Mouse (Mus musculus): Measurements from ENCODE around the gene Sipa1l3.

The Sipa1l3 gene

DNA sequence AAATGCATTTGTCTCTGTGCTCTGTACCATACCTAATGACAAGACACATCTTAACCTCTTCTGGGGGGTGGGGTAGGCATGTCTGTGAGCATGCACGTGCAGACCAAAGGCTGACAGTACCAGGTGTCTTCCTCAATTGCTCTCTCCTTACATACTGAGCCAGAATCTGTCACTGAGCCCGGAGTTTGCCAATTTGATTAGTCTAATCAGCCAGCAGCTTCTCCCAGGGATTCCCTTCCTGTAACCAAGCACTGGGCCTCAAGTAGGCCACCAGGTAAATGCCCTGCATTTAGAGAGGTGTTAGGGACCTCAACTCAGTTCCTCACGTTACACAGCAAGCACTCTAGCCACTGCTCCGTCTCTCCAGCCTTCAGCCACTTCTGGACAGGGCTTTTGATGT, 38.3 kb downstream of the Sipa1l3 start:
- no peak for DNase-seq (ENCODE audit: low spot score)

DNA sequence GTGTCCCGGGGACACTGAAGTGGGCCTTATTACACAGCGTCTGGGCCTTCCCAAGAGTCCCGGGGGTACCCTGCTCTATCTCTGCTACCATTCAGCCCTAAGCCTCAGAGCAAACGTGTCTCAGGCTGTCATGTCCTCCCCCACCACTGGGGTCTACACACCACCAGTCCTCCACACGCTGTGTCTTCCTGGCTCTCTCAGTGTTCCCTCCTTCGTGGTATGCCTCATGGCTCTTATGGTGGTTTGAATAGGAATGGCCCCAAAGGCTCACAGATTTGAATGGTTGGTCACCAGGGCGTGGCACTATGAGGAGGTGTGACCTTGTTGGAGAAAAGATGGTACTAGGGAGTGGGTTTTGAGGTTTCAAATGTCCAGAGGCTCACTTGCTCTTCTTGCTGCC, 43.4 kb downstream of the Sipa1l3 start:
- no peak for DNase-seq (ENCODE audit: low spot score)

DNA sequence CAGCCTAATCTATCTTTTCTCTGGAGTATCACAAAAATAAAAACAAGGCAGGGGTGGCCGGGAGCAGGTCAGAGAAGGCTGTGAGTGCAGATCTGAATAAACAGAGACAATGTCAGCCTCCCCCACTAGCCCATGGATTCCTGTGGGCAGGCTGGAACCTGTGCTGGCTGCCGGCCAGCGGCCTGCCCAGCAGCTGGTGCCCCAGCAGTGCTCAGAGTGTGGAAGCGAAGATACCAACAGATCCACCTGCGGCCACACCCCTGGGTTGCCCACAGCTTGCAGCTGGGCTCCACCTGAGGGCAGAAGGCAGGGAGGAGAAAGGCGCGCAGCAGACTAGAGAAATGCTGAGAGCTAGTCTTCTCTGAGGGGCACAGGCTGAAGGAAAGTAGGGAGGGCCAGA, 47.1 kb downstream of the Sipa1l3 start:
- peak; percentile 78 for DNase-seq (ENCODE audit: low spot score)

DNA sequence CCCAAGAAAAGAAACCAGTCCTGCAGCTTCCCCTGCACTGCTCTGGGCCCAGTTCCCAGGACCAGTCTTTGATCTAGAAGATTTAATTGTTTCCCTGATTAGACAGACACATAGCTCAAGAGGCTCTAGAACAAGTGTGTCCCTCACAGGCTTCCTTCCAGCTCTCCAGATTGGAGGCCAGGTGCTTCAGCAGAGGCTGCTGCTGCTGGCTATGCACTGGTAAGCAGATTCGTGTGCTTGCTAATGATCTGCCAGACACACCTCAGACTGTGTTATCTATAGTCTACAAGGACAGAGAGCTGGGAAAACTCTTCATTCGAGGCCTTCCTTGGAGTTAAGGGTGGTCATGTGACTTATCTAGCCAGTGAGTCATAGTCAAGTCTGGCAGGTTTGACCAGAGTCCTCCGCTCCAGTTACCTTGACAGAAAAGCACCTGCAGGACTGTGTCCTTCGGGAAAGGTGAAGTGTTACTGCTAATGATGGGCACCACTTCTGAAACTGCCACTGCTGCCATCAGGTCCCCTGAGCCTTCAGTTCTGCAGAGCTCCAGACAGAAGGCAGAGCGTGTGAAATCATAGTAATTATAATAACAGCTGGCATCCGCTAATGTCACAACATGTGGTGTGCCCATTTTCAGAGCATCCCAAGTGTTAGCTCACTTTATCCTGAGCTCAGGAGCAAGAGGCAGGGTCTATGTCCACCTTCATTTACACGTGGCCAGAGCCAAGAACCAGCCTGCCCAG, 48.7 kb downstream of the Sipa1l3 start:
- DNase-seq (ENCODE audit: low spot score): peak; percentile 75

DNA sequence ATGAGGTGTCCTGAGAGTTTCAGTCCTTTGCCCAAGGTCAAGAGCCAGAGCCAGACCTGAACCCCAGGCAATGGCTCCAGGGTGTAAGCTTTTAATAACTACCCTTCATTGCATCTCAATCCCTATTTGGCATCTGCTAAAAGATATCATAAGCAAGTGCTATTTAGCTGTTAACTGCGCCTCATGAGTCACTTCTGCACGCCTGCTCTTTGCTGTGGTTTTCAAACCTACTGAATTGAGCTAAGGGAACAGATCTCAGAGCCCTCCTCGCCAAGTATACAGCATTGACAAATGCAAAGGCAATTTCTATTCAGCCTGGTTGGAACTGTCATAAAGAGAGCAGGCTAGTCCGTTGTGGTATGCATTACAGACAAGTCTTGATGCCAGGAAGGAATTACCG, 49.8 kb downstream of the Sipa1l3 start:
- DNase-seq (ENCODE audit: low spot score): no peak

DNA sequence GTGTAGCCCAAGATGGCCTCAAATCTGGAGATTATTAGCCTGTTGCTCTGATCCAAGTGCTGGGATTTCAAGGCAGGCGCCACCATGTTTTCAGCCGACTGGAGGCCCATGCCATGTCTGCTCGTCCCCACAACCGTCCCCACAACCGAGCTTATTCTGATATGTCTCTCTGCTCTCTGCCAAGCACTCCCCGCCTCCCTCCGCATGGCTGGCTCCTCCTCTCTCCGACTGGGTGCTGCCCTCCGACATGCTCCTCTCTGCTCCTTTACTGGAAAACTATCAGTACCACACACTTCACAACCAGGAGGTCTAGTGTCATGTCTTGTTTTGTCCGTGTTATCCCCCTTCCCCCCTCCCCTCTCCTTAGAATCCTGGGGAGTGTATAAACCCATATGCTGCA, 51.9 kb downstream of the Sipa1l3 start:
- DNase-seq (ENCODE audit: low spot score): no peak

DNA sequence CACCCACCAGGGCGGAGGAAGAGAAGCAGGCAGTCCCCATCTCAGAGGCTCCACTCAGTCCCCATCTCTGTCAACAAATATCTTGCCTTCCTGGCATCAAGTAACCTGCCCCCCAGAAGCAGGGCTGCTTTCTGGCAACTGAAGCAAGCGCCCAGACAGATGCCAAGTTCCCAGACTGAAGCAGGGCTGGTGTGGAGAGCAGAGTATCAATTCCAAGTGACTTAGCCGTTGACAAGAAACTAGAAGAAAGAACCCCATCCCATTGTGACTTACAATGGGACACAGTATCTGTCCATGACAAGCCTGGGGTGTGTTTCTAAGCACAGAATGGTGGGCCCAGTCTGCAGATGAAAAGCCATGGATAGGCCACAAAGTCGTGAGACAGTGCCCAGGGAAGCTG, 52.7 kb downstream of the Sipa1l3 start:
- DNase-seq (ENCODE audit: low spot score): no peak

DNA sequence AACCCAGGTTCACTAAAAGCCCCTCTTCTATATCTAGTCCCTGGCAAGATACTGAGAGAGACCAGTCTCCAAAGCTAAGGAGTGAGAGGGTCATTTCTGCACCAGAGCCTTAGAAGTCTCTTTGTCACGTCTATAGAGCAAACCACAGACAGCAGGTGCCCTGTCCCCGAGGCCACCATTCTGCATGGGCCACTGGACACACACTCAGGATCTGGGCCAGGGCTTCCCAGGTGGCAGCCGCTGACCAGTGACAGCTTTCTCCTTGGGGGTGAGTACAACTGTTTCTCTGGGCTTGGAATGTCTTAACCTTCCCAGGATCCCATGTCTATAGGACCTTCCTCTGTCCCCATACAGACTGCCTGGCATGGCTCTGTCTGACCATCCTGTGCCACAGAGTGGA, 55.6 kb downstream of the Sipa1l3 start:
- no peak for DNase-seq (ENCODE audit: low spot score)

DNA sequence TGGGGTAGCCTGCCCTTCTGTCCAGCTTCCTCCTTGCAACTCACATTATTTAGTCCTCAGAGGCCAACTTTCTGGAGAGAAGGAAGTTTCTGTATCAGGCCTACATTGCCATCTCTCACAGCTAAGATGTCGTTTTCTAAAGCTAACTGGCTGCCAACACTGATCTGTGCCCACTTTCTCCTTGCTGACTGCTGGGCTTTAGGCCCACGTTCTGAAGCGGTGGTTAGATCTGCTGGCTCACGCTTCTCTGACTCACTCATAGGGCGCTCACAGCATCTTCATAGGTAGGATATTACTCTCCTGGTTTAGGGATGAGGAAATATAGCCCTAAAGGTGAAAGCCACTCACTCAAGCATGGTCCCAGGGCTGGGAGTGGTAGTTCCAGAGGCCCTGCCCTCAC, 56.3 kb downstream of the Sipa1l3 start:
- DNase-seq (ENCODE audit: low spot score): no peak

DNA sequence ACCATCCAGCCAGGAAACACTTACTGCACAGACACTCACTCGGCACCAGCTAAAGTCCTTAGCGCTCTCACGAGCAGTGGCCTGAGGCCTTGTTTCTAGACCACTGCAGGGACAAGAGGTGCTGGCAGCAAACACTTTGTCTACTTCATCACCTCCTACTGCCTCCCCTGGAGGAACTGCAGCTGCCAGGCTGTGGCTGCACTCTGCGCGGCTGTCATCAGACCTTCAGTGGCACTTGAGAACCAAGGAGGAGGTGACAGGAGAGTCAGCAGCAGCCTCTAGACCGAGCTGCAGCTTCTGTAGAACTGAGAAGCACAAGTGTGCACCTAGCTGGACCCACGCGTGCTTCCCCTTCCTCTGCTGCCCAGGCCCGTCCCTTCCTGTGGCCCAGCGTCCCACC, 56.9 kb downstream of the Sipa1l3 start:
- no peak for DNase-seq (ENCODE audit: low spot score)

DNA sequence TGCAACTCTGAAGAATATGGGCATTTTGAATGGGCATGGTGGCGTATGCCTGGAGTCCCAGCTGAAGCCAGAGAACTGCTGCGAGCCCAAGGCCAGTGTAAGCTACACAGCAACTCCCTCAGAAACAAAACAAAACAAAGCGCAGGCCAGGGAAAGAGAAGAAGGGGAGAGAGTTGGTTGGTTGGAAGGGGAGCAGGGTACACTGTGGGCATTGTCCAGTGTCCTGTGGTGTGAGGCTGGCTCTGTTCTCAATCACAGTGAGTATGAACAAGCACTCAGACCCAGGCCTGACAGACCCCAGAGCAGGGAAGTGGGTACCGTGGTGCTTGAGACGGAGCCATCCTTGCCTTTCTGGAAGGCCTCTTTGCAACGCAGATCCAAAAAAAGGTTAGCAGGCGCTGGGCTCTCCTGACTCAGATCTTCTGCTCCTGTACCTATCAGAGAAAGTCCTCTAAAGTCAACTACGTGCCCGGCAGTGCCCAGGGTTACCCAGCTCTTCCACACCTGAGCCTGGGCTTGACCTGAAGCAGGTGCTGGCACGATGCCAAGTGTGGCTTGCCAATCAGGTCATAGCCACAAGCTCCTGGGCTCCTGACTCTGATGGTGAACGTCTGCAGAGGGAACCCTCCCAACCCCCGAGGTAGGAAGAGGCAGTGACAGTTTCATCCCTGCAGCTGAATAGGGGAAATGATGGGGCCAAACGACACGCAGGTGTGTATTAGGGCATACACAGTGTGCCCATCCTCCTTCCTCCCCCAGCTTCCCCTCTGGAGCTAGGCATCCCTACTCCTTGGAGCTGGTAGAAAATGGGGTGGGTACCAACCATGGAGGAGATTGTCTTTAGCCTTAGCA, 59.3 kb downstream of the Sipa1l3 start:
- no peak for DNase-seq (ENCODE audit: low spot score)

DNA sequence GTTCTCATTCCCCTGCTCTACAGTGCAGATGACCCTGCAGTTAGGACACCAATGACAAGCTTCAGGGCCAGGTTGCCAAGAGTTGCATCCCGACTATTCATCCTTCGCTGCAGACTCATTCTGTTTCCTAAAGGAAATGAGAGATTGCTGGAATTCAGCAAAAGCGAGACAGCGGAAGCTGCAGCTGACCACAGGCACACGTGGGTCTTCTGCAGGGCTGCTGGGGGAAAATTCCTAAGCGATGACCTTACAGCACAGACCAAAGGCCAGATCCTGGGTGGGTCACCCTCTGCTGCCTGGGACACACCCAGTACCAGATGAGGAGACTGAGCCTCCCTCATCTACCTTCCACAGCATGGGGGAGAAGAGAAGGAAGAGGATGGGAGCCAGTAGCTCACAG, 60.7 kb downstream of the Sipa1l3 start:
- DNase-seq (ENCODE audit: low spot score): no peak

DNA sequence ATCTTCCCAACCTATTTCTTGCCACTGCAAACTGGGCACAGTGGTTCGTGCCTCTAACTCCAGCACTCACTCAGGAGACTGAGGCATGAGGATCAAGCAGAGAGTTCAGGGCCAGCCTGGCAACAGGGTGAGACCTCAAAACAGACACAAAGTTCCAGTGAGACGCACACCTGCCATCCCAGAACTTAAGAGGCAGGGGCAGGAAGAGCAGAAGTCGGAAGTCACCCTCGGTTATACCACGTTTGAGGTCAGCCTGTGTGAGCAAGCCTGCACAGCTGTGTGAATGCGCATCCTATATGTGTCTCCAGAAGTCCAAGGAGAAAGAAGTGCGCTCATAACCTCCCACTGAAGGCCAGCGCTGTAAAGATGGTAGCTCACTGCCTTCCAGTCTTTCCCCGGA, 61.7 kb downstream of the Sipa1l3 start:
- no peak for DNase-seq (ENCODE audit: low spot score)

DNA sequence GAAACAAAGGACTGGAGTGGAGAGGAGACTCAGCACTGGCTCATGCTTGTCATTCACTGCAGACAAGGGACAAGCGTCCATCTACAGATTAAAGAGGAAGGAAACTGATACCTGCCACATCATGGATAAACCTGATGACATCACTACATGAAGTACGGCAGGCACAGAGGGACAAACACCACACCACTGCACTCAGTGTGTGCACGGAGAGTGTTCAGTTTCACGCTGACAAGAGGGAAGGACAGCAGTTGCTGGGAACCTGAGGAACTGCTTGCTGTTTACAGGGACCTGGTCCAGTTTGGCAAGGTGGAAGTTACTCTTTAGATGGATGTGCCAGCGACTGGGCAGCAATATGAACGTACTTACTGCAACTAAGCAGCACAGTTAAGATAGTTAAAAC, 62.9 kb downstream of the Sipa1l3 start:
- no peak for DNase-seq (ENCODE audit: low spot score)

DNA sequence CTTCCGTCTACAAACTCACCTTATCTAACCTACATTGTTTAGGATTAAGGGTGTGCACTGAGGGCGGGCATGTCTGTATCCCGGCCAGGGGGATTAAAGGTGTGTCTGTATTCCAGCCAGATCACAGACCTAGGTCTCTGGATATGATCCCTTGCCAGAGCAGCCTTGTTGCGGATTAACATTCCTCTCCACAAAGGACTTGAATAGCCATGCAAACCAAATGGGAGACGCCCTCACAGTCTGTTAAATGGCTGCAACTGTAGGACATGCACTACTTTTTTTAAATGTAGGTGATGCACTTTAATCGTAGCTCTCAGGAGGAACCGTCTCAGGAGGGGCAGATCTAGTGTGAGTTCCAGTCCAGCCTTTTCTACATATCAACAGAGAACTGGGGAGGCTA, 63.5 kb downstream of the Sipa1l3 start:
- no peak for DNase-seq (ENCODE audit: low spot score)

DNA sequence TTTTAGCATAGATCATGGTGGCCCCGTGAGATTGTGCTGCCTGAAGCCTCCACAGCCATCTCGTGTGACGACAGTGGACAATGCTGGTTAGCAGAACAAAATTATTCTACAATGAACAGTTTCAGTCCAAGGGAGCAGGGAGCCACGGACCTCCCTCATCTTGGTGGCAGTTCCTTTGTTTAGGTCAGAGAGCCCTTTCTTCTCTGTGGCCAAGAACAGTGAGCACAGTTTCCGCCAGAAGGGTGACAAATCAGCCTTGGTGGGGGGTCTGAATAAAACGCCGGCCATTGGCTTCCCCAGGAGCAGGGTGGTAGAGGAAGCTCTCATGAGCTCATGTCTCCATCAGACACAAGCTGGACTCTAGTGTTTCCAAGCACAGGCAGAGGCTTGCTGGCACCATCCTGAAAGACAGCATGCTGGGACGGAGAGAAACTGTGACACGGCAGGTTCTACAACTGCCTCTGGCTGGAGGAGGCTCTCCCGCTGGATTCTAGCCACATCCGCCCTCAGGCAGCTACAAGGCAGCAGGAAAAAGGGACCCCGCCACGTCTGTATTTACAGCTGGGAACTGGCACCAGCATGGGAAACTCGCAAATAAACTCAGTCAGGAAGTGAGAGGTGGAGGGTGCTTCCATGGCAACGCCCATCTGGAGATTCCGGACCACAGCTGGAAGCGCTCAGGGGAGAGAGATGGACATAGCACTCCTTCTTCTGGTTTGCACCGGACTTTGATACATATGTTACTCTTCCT, 65.3 kb downstream of the Sipa1l3 start:
- peak; percentile 70 for DNase-seq (ENCODE audit: low spot score)

DNA sequence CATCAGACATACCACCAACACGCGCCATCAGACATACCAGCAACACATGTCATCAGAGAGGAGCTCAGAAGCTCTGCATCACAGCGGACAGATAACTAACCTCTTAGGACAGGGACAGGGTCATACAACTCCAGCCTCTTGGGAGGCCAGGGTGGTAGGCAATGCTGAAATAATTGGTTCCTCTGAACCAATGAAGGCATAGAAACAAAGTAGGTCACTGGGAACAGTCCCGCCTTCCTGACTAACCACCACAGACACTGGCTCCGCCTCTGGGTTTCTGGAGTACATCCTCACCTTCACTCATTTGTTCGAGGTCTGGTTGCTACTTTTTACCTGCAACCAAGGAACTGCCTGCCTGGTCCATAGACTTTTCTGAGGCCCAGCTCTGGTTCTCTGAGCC, 66.1 kb downstream of the Sipa1l3 start:
- DNase-seq (ENCODE audit: low spot score): no peak

DNA sequence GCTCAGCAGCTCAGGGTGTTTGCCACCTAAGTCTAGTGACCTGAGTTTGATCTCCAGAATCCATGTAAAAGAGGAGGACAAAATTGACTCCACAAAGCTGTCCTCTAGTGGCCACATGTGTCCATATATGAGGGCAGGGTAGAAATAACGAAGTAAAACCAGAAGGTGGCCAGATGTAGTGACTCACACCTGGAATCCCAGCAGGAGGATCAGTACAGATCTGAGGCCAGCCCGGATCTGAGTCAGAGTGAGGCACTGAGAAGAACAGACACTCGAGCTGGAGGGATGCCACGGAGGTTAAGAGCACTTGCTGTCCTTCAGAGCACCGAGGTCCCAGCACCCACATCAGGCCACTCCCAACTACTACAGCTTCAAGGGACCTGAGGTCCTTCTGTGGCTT, 68.3 kb downstream of the Sipa1l3 start:
- DNase-seq (ENCODE audit: low spot score): peak; percentile 65

DNA sequence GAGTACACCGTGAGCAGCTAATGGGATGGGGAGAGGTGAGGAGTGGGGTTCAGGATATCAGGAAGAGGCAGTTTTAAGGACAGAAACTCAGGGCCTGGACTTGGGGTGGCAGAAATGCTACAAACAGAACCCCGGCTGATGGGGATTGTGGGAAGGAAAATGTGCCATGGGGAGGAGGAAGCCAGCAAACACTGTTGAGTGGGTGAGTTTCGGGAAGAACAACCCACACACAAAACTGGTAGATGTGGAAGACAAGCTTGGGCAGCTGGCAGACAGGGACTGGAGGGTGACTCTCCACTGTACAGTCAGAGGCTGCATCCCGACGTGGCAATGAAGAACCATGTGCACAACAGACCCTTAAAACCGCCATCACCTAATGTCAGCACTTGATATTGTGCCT, 69.6 kb downstream of the Sipa1l3 start:
- no peak for DNase-seq (ENCODE audit: low spot score)

DNA sequence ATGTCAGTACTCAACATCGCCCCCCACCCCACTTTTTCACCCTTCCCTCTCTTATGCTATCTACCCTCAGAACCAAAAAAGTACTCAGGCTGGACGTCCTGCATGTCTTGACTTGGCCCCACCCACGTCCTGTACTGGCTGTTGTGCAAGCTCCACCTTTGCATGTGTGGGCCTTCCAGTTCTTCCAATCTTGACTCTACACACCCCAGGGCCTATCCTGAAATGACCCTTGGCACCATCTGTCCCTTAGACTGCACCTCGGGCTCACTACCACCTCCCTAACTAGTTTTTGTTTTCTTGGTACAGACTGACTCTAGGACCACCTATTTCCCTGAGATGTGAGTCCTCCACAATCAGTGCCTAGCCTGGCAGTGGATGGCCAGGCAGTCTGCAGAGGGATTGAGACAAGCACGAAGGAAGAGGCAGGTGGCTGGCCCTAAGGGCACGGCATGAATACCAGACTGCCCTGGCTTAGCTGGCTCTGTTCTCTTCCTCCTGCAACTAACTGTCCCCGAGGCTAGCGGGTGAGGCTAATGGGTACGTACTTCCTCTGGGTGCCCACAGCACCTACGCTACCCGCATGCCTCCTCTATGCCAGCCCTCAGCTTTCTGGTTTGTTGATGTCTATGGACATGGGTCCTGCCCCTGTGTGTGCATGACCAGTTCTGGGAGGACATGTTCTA, 71.2 kb downstream of the Sipa1l3 start:
- no peak for DNase-seq (ENCODE audit: low spot score)

DNA sequence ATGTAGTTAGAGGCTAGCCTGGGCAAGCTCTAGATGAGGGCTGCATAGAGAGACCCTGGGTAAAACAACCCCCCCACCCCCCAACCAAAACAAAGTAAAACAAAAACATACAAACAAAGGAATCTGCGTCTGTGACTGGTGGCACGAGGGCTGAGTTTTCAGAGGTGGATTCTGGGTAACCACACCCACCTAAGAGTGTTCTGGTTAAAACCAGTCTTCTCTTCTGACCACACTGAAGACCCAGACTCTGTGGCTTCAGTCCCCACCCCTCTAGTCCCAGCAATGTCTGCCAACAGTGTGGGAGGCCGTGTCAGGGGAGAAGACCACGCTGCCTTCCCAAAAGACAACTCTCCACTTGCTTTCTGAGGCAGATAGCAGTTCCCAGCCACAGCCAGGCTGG, 72.3 kb downstream of the Sipa1l3 start:
- no peak for DNase-seq (ENCODE audit: low spot score)

DNA sequence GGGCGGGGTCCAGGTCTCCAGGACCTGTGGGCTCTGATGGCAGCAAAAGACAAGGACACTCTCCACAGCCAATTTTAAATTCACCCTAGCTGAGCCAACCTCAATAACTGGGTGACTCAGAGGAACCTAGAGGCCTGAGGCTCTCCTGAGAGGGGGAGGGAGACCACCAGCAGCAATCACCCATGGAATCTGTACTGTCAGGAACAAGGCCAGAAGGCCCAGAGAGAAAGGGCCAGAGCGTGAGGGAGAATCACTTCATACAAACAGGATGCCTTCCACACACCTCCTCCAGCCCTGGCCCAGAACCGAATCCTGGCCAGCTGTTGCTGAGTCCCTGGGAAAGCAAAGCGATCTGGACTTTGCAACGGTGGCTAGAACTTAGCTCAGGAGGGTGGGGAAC, 73.9 kb downstream of the Sipa1l3 start:
- no peak for DNase-seq (ENCODE audit: low spot score)
